Mouse (Mus musculus) lung, embryonic 16.5 days (tissue): ENCODE data around the gene Mnd1. TPM values are rescaled to one million over a fixed set of nuclear protein-coding genes. Genes with fewer than 3 reads are reported as not detected.
A peak's percentile ranks its signal among the peaks of the same experiment; 100 is the strongest.

Experiments used
- ATAC-seq: fragments of 200-750 bp; cut with Nextera tagmentation; 2 replicates; pipeline ENCODE4 v1.8.0; 2017; ENCODE audit warnings: low read depth, mild to moderate bottlenecking, moderate library complexity
- H3K27ac ChIP-seq: fragments of 300-500 bp; sonication (generic); 2 replicates; pipeline ENCODE4 v1.5.1; 2014; ENCODE audit warnings: mild to moderate bottlenecking, control low read depth, low read length
- H3K27me3 ChIP-seq: fragments of 300-500 bp; sonication (generic); 2 replicates; pipeline ENCODE4 v1.6.1; 2014; ENCODE audit warnings: low read depth, low read length, mixed read lengths; ENCODE audit not compliant: control insufficient read depth, insufficient read depth
- H3K36me3 ChIP-seq: fragments of 300-500 bp; sonication (generic); 2 replicates; pipeline ENCODE4 v1.6.1; 2014; ENCODE audit warnings: low read length; ENCODE audit not compliant: control insufficient read depth, insufficient read depth
- H3K4me1 ChIP-seq: fragments of 300-500 bp; sonication (generic); replicated peaks from 2 replicates; pipeline ENCODE4 v1.6.1; 2014; ENCODE audit warnings: low read length, mixed read lengths; ENCODE audit not compliant: control insufficient read depth, insufficient read depth
- H3K4me2 ChIP-seq: fragments of 300-500 bp; sonication (generic); 2 replicates; pipeline ENCODE4 v1.6.1; 2014; ENCODE audit warnings: low read depth, low read length, control low read depth
- H3K4me3 ChIP-seq: fragments of 300-500 bp; sonication (generic); 2 replicates; pipeline ENCODE4 v1.5.1; 2014; ENCODE audit warnings: mild to moderate bottlenecking, low read length, control low read depth
- H3K9ac ChIP-seq: fragments of 300-500 bp; sonication (generic); 2 replicates; pipeline ENCODE4 v1.6.1; 2014; ENCODE audit warnings: low read length, control low read depth
- H3K9me3 ChIP-seq: fragments of 300-500 bp; sonication (generic); 2 replicates; pipeline ENCODE4 v1.6.1; 2016; ENCODE audit warnings: low read length; ENCODE audit not compliant: control insufficient read depth
- WGBS: fragments of 180-500 bp; shearing (Covaris S2); extraction: QIAGEN DNeasy Blood & Tissue Kit; methylation state at CpG from one replicate; pipeline ENCODE4 v1.1.7; 2014; 5-methylcytosine and 5-hydroxymethylcytosine counted together
- polyA plus RNA-seq: library from polyadenylated mRNA; unstranded; fragments of >200 nt; fragmentation: Nextera tagmentation; extraction: Ambion mirVana; gene quantifications from 2 replicates; pipeline ENCODE4 v1.2.1, GENCODE M21; 2015

Gene Mnd1
- 11.1 and 13.0 TPM in 2 replicates for polyA plus RNA-seq

GRCm38 (mm10) chr3:84155558-84156006 lies at the start of gene Mnd1:
Gene Mnd1, minus strand, starts transcription at chr3:84155786.
- under 1% methylated on average over 29 of the region's 29 CpGs for WGBS
- peak; percentile 100 for ATAC-seq
- peak within 1 kb of the TSS; percentile 82 for H3K27ac ChIP-seq
- peak within 1 kb of the TSS; percentile 98 for H3K4me2 ChIP-seq
- no peaks in the 10 kb centered on the region for H3K36me3 ChIP-seq
- peak within 1 kb of the TSS; percentile 82 for H3K9ac ChIP-seq
- no peaks in the 10 kb centered on the region for H3K9me3 ChIP-seq
- H3K27me3 ChIP-seq: no peaks in the 10 kb centered on the region
- H3K4me3 ChIP-seq: peak within 1 kb of the TSS; percentile 69
- peaks cover 3% of the 10 kb centered on the region; the same call in 1 of the 2 replicates for H3K4me1 ChIP-seq

- Histone ChIP-seq H3K9me3 (no peaks in the 10 kb centered on the region), H3K36me3 (peaks cover 2% of the 10 kb centered on the region; the same call in 1 of the 2 replicates), H3K4me3 (no peak overlapping the region), H3K4me1 (no peaks in the 10 kb centered on the region), H3K4me2 (no peak overlapping the region), H3K9ac (no peak overlapping the region), H3K27ac (no peak overlapping the region), H3K27me3 (no peaks in the 10 kb centered on the region)
- 73% methylated on average over 5 of the region's 5 CpGs for WGBS
- ATAC-seq: no peak
Measured at GRCm38 (mm10) chr3:84204640-84205039, 49.1 kb upstream of the Mnd1 start.

- ATAC-seq: no peak
- WGBS: 67% methylated on average over 13 of the region's 13 CpGs
- no peak overlapping the region for H3K27ac ChIP-seq
Measured at GRCm38 (mm10) chr3:84200559-84201420, 45.2 kb upstream of the Mnd1 start.

GRCm38 (mm10) chr3:84199516-84199915 lies 43.9 kb upstream of the Mnd1 start:
- Histone ChIP-seq H3K9me3 (no peaks in the 10 kb centered on the region), H3K36me3 (no peaks in the 10 kb centered on the region), H3K9ac (no peak overlapping the region), H3K4me1 (no peaks in the 10 kb centered on the region), H3K27me3 (no peaks in the 10 kb centered on the region), H3K4me2 (no peak overlapping the region), H3K4me3 (no peak overlapping the region), H3K27ac (no peak overlapping the region)
- WGBS: 92% methylated on average over 9 of the region's 9 CpGs
- ATAC-seq: no peak

More at GRCm38 (mm10) chr3:84200559-84201420, 45.2 kb upstream of the Mnd1 start:
- no peak overlapping the region for H3K4me3 ChIP-seq
- H3K36me3 ChIP-seq: no peaks in the 10 kb centered on the region
- H3K27me3 ChIP-seq: no peaks in the 10 kb centered on the region
- no peaks in the 10 kb centered on the region for H3K9me3 ChIP-seq
- H3K4me2 ChIP-seq: no peak overlapping the region
- H3K9ac ChIP-seq: no peak overlapping the region
- no peaks in the 10 kb centered on the region for H3K4me1 ChIP-seq

GRCm38 (mm10) chr3:84198229-84198628 lies 42.6 kb upstream of the Mnd1 start:
- Histone ChIP-seq H3K27ac (no peak overlapping the region), H3K9me3 (no peaks in the 10 kb centered on the region), H3K36me3 (no peaks in the 10 kb centered on the region), H3K4me2 (no peak overlapping the region), H3K4me3 (no peak overlapping the region), H3K27me3 (no peaks in the 10 kb centered on the region), H3K9ac (no peak overlapping the region), H3K4me1 (peaks cover 2% of the 10 kb centered on the region)
- WGBS: 82% methylated on average over 3 of the region's 3 CpGs
- ATAC-seq: no peak

GRCm38 (mm10) chr3:84193881-84194280 lies 38.3 kb upstream of the Mnd1 start:
- H3K4me1 ChIP-seq: peaks cover 10% of the 10 kb centered on the region
- H3K27ac ChIP-seq: no peak overlapping the region
- H3K4me3 ChIP-seq: no peak overlapping the region
- no peak for ATAC-seq
- no peaks in the 10 kb centered on the region for H3K9me3 ChIP-seq
- no peak overlapping the region for H3K4me2 ChIP-seq
- H3K27me3 ChIP-seq: no peaks in the 10 kb centered on the region
- 48% methylated on average over 4 of the region's 4 CpGs for WGBS
- H3K36me3 ChIP-seq: no peaks in the 10 kb centered on the region
- no peak overlapping the region for H3K9ac ChIP-seq

- Histone ChIP-seq H3K4me2 (peak overlapping the region; percentile 48), H3K4me3 (peak overlapping the region; percentile 48), H3K9ac (peak overlapping the region; percentile 57), H3K27me3 (no peaks in the 10 kb centered on the region), H3K9me3 (no peaks in the 10 kb centered on the region), H3K36me3 (no peaks in the 10 kb centered on the region), H3K27ac (peak overlapping the region; percentile 98), H3K4me1 (peaks cover 10% of the 10 kb centered on the region)
- ATAC-seq: peak; percentile 83
- 35% methylated on average over 21 of the region's 21 CpGs for WGBS
Measured at GRCm38 (mm10) chr3:84191141-84191881, 35.7 kb upstream of the Mnd1 start.

- peak overlapping the region; percentile 48 for H3K4me3 ChIP-seq
- no peaks in the 10 kb centered on the region for H3K36me3 ChIP-seq
- peak; percentile 29 for ATAC-seq
- H3K27ac ChIP-seq: peak overlapping the region; percentile 98
- peaks cover 10% of the 10 kb centered on the region for H3K4me1 ChIP-seq
- peak overlapping the region; percentile 48 for H3K4me2 ChIP-seq
- no peaks in the 10 kb centered on the region for H3K27me3 ChIP-seq
- peak overlapping the region; percentile 57 for H3K9ac ChIP-seq
- no peaks in the 10 kb centered on the region for H3K9me3 ChIP-seq
- 3% methylated on average over 41 of the region's 41 CpGs for WGBS
Measured at GRCm38 (mm10) chr3:84190513-84191061, 35.0 kb upstream of the Mnd1 start.
